Mouse (Mus musculus): ENCODE measurements around the gene Rapgef1. TPM values are rescaled to one million over a fixed set of nuclear protein-coding genes. Genes with fewer than 3 reads are reported as not detected.

Rapgef1 gene
- total and polyA plus RNA-seq, 3 experiments, result 86.5 to 185 (median 170) TPM

GRCm38 (mm10) chr2:29679710-29680584 is 60.4 kb downstream of the Rapgef1 start (continued):
- TF ChIP-seq SMC3 (IDR thresholded peaks at IDR 0.05; ENCODE audit: low read depth, low read length) (no peak), CTCF (conservative IDR thresholded peaks at IDR 0.05 in 1 of 2, IDR thresholded peaks at IDR 0.05 in 1 of 2; ENCODE audit: low read depth in 2 of 2, low read length in 2 of 2) (no peak), JUND (conservative IDR thresholded peaks at IDR 0.05; ENCODE audit: low read depth, low read length) (no peak)

DNA sequence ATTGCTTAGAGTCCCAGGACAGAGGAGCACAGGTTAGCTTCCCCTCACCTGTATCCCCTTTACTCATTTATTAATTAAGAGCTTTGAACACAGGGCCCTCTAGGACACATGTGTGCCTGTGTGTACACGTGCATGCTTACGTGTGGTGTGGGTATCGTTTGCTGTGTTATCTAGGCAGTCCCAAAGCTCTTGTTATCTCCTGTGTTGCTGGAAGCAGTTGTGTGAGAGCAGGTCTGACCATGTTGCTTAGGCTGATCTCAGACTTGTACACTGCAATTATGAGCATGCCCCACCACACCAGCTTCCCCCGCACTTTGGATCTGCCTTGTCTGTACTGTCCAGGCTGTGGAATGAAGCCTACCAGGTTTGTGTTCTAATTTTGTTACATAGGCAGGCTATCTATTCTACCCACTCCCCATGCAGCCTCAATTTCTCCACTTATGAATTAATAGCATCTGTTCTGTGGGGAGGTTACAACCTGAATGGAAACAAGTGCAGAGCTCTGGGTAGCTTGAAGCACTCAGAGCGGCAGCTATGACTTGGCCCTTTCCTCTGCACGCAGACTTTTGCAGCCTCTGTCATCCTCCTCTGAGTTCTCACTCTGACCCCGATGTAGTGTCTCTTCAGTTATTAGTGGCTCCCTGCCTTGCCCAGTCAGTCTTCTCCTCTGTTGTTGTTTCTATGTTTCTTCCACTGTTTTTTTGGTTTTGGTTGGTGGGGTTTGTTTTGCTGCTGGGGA is 63.9 kb downstream of the Rapgef1 start:
- no peaks in the 10 kb centered on the region for H3K9me3 ChIP-seq (replicated peaks; ENCODE audit: low read length)
- H3K4me3 ChIP-seq (replicated peaks in 1 of 3; ENCODE audit: low read depth in 2 of 3, low read length in 2 of 3, poor library complexity in 1 of 3), result no peak overlapping the region
- H3K79me2 ChIP-seq (replicated peaks; ENCODE audit: control insufficient read depth, extremely low read depth, insufficient read depth, poor library complexity, severe bottlenecking), result peaks cover 67% of the 10 kb centered on the region
- dilution Hi-C loops (cut with MboI; ENCODE audit: extremely low pct_ligation_motif_present, extremely low pct_unique_long_range_greater_than_20kb, low sequenced_read_pairs), result no loop called here
- H3K27me3 ChIP-seq (replicated peaks), result no peaks in the 10 kb centered on the region
- H3K27ac ChIP-seq (ENCODE audit: insufficient read depth, low read depth), result peak overlapping the region; percentile 74
- H3K36me3 ChIP-seq (replicated peaks in 1 of 2; ENCODE audit: control insufficient read depth in 1 of 2, insufficient read depth in 1 of 2, low read length in 1 of 2), result peaks cover 40 to 72% of the 10 kb centered on the region in 2 experiments
- H3K4me1 ChIP-seq (ENCODE audit: control insufficient read depth in 1 of 2, insufficient read depth in 2 of 2), result peaks cover 60 to 96% of the 10 kb centered on the region in 2 experiments
- DNase-seq (ENCODE audit: extremely low read depth), result no peak
- TF ChIP-seq RAD21 (IDR thresholded peaks at IDR 0.05; ENCODE audit: low read depth, low read length), result no peak
- TF ChIP-seq KAT2A (IDR thresholded peaks at IDR 0.05; ENCODE audit: insufficient replicate concordance, low read length), result no peak
- no peak for TF ChIP-seq RCOR1 (conservative IDR thresholded peaks at IDR 0.05; ENCODE audit: low read depth, low read length)
- no peak for TF ChIP-seq PAX5 (IDR thresholded peaks at IDR 0.05; ENCODE audit: low read length)
- no peak for TF ChIP-seq ZKSCAN1 (IDR thresholded peaks at IDR 0.05; ENCODE audit: borderline replicate concordance, low read depth, low read length)
- TF ChIP-seq POLR2AphosphoS2 (IDR thresholded peaks at IDR 0.05; ENCODE audit: low read depth, low read length), result no peak
- no peak for TF ChIP-seq USF2 (conservative IDR thresholded peaks at IDR 0.05; ENCODE audit: low read depth, low read length)
- TF ChIP-seq SIN3A (IDR thresholded peaks at IDR 0.05; ENCODE audit: low read length), result no peak
- TF ChIP-seq MAX (IDR thresholded peaks at IDR 0.05; ENCODE audit: low read length), result no peak
- TF ChIP-seq MXI1 (IDR thresholded peaks at IDR 0.05; ENCODE audit: low read depth, low read length), result no peak
- TF ChIP-seq BHLHE40 (IDR thresholded peaks at IDR 0.05; ENCODE audit: low read depth, low read length), result no peak
- H3K4me2 ChIP-seq (ENCODE audit: insufficient read depth, low read depth, poor library complexity, severe bottlenecking), result no peak overlapping the region
- H3K9ac ChIP-seq (ENCODE audit: insufficient read depth, low read depth), result no peak overlapping the region; the same call in 1 of the 2 replicates
- in situ Hi-C loops (cut with MboI; ENCODE audit: low pct_ligation_motif_present, low pct_unique_long_range_greater_than_20kb, low sequenced_read_pairs), result no loop called here

GRCm38 (mm10) chr2:29684498-29684897 is 65.0 kb downstream of the Rapgef1 start:
- in situ Hi-C loops (cut with MboI; ENCODE audit: low pct_ligation_motif_present, low pct_unique_long_range_greater_than_20kb, low sequenced_read_pairs) (no loop called here), dilution Hi-C loops (cut with MboI; ENCODE audit: extremely low pct_ligation_motif_present, extremely low pct_unique_long_range_greater_than_20kb, low sequenced_read_pairs) (no loop called here)
- Histone ChIP-seq H3K27me3 (replicated peaks) (no peaks in the 10 kb centered on the region), H3K27ac (ENCODE audit: insufficient read depth, low read depth) (peak overlapping the region; percentile 74), H3K36me3 (replicated peaks in 1 of 2; ENCODE audit: control insufficient read depth in 1 of 2, insufficient read depth in 1 of 2, low read length in 1 of 2) (peaks cover 49 to 77% of the 10 kb centered on the region in 2 experiments), H3K4me3 (replicated peaks in 1 of 3; ENCODE audit: low read depth in 2 of 3, low read length in 2 of 3, poor library complexity in 1 of 3) (no peak overlapping the region), H3K9me3 (replicated peaks; ENCODE audit: low read length) (no peaks in the 10 kb centered on the region), H3K79me2 (replicated peaks; ENCODE audit: control insufficient read depth, extremely low read depth, insufficient read depth, poor library complexity, severe bottlenecking) (peaks cover 65% of the 10 kb centered on the region), H3K9ac (ENCODE audit: insufficient read depth, low read depth) (no peak overlapping the region), H3K4me2 (ENCODE audit: insufficient read depth, low read depth, poor library complexity, severe bottlenecking) (no peak overlapping the region; the same call in 1 of the 2 replicates), H3K4me1 (ENCODE audit: control insufficient read depth in 1 of 2, insufficient read depth in 2 of 2) (peaks cover 57 to 96% of the 10 kb centered on the region in 2 experiments)
- no peak for TF ChIP-seq BHLHE40 (IDR thresholded peaks at IDR 0.05; ENCODE audit: low read depth, low read length)
- TF ChIP-seq HCFC1 (IDR thresholded peaks at IDR 0.05; ENCODE audit: low read depth, low read length), result no peak
- TF ChIP-seq EP300 (IDR thresholded peaks at IDR 0.05; ENCODE audit: low read length), result no peak
- no peak for TF ChIP-seq RCOR1 (conservative IDR thresholded peaks at IDR 0.05; ENCODE audit: low read depth, low read length)
- peak; percentile 56; the same call in 1 of the 2 replicates for TF ChIP-seq ELF1 (IDR thresholded peaks at IDR 0.05; ENCODE audit: low read depth, low read length)
- TF ChIP-seq ETS1 (conservative IDR thresholded peaks at IDR 0.05; ENCODE audit: low read depth, low read length), result peak; percentile 46
- no peak for TF ChIP-seq POLR2AphosphoS2 (IDR thresholded peaks at IDR 0.05; ENCODE audit: low read depth, low read length)
- peak; percentile 33; the same call in 1 of the 2 replicates for TF ChIP-seq TCF12 (IDR thresholded peaks at IDR 0.05; ENCODE audit: low read depth, low read length)
- peak; percentile 14; the same call in 1 of the 2 replicates for TF ChIP-seq SMC3 (IDR thresholded peaks at IDR 0.05; ENCODE audit: low read depth, low read length)
- peak in 1 of 2 experiments; percentile 37; a peak in 1 of 4 replicates for TF ChIP-seq CTCF (conservative IDR thresholded peaks at IDR 0.05 in 1 of 2, IDR thresholded peaks at IDR 0.05 in 1 of 2; ENCODE audit: low read depth in 2 of 2, low read length in 2 of 2)
- 0 out of 2 replicates have a peak, but pooled peaks have one; percentile 71 for TF ChIP-seq MAZ (IDR thresholded peaks at IDR 0.05; ENCODE audit: low read depth, low read length)
- TF ChIP-seq NRF1 (IDR thresholded peaks at IDR 0.05; ENCODE audit: low read depth, low read length), result no peak
- peak; percentile 56; the same call in 1 of the 2 replicates for TF ChIP-seq MEF2A (IDR thresholded peaks at IDR 0.05; ENCODE audit: borderline replicate concordance, low read depth, low read length)
- peak; percentile 75 for DNase-seq (ENCODE audit: extremely low read depth)

Measured in CH12.LX (cell line).